Mouse (Mus musculus) C2C12 (cell line): ENCODE measurements at regions not wholly inside any gene's neighbourhood (a gene's known extent, or its start where the extent isn't known, plus 50 kb on each side); places are given as distances from the start of the nearest gene placed in this dataset.

Experiments used
- H3K27me3 ChIP-seq: one replicate; pipeline ENCODE4 v1.6.1; 2011; ENCODE audit not compliant: control insufficient read depth, insufficient read depth, insufficient read length
- H3K36me3 ChIP-seq: one replicate; pipeline ENCODE4 v1.6.1; 2011; ENCODE audit not compliant: control insufficient read depth, insufficient read depth
- H3K4me3 ChIP-seq: one replicate; pipeline ENCODE4 v1.5.1; 2011; ENCODE audit warnings: mild to moderate bottlenecking, control low read depth; ENCODE audit not compliant: poor library complexity, insufficient read depth, severe bottlenecking
- H3K79me2 ChIP-seq: one replicate; pipeline ENCODE4 v1.6.1; 2011; ENCODE audit not compliant: control insufficient read depth, insufficient read depth
- H3K79me3 ChIP-seq: one replicate; pipeline ENCODE4 v1.6.1; 2011; ENCODE audit warnings: low read depth, control low read depth
- H3ac ChIP-seq: one replicate; pipeline ENCODE3; 2011; ENCODE audit warnings: low read depth; ENCODE audit not compliant: control insufficient read depth, insufficient read length
- CEBPB ChIP-seq: IDR thresholded peaks from one replicate; pipeline ENCODE4 v1.6.1; 2011; ENCODE audit warnings: low read depth, mild to moderate bottlenecking, control low read depth, moderate library complexity
- CTCF ChIP-seq: IDR thresholded peaks from one replicate; pipeline ENCODE4 v1.5.1; 2011; ENCODE audit not compliant: control insufficient read depth, insufficient read depth, insufficient read length
- FOSL1 ChIP-seq: IDR thresholded peaks from one replicate; pipeline ENCODE4 v1.8.0; 2011; ENCODE audit warnings: mild to moderate bottlenecking, low read length; ENCODE audit not compliant: poor library complexity, insufficient read depth, severe bottlenecking
- MAX ChIP-seq: IDR thresholded peaks from one replicate; pipeline ENCODE4 v1.6.1; 2011; ENCODE audit warnings: mild to moderate bottlenecking, control low read depth
- MYOD1 ChIP-seq: IDR thresholded peaks from one replicate; pipeline ENCODE4 v1.6.1; 2011; ENCODE audit warnings: low read depth; ENCODE audit not compliant: control insufficient read depth, insufficient read length
- MYOG ChIP-seq: IDR thresholded peaks from one replicate; pipeline ENCODE4 v1.6.1; 2011; ENCODE audit not compliant: control insufficient read depth, insufficient read length; ENCODE audit errors: extremely low read depth
- USF1 ChIP-seq: IDR thresholded peaks from one replicate; pipeline ENCODE4 v1.6.1; 2011; ENCODE audit warnings: low read depth, mild to moderate bottlenecking, control low read depth, moderate library complexity

- Histone ChIP-seq H3K36me3 (no peaks in the 10 kb centered on the region), H3K79me3 (no peaks in the 10 kb centered on the region), H3K79me2 (no peaks in the 10 kb centered on the region), H3K4me3 (no peak overlapping the region), H3K27me3 (no peaks in the 10 kb centered on the region), H3ac (no peak overlapping the region)
- no peak for TF ChIP-seq CEBPB
- no peak for TF ChIP-seq MYOG
- no peak for TF ChIP-seq FOSL1
- peak; percentile 47 for TF ChIP-seq USF1
These were observed 290.6 kb downstream of the Pdgfc start for GRCm38 (mm10) chr3:81326866-81327265.

GRCm38 (mm10) chr3:81351739-81352138 is 315.5 kb downstream of the Pdgfc start:
- Histone ChIP-seq H3K4me3 (no peak overlapping the region), H3K27me3 (no peaks in the 10 kb centered on the region), H3ac (no peak overlapping the region), H3K36me3 (no peaks in the 10 kb centered on the region), H3K79me2 (no peaks in the 10 kb centered on the region), H3K79me3 (no peaks in the 10 kb centered on the region)
- TF ChIP-seq FOSL1 (no peak), USF1 (no peak), MYOG (no peak)

- Histone ChIP-seq H3K36me3 (no peaks in the 10 kb centered on the region), H3K27me3 (no peaks in the 10 kb centered on the region), H3K4me3 (no peak overlapping the region), H3K79me2 (no peaks in the 10 kb centered on the region), H3K79me3 (no peaks in the 10 kb centered on the region), H3ac (no peak overlapping the region)
- TF ChIP-seq CEBPB (peak; percentile 90), MYOD1 (peak; percentile 64), USF1 (no peak), MAX (no peak), CTCF (no peak), MYOG (no peak)
These were observed 331.7 kb downstream of the Pdgfc start for GRCm38 (mm10) chr3:81367918-81368317.

GRCm38 (mm10) chr3:81368642-81369041 is 332.4 kb downstream of the Pdgfc start:
- H3K79me2 ChIP-seq: no peaks in the 10 kb centered on the region
- TF ChIP-seq MYOG (no peak), MAX (no peak), MYOD1 (no peak), CTCF (no peak), CEBPB (no peak), USF1 (no peak), FOSL1 (no peak)

GRCm38 (mm10) chr3:81369742-81370141 is 333.5 kb downstream of the Pdgfc start:
- Histone ChIP-seq H3K79me3 (no peaks in the 10 kb centered on the region), H3K4me3 (no peak overlapping the region), H3K79me2 (no peaks in the 10 kb centered on the region), H3K27me3 (no peaks in the 10 kb centered on the region), H3ac (no peak overlapping the region), H3K36me3 (no peaks in the 10 kb centered on the region)
- TF ChIP-seq MYOD1 (no peak), MYOG (no peak), FOSL1 (no peak), MAX (no peak), CTCF (no peak)

More at GRCm38 (mm10) chr3:81368642-81369041, 332.4 kb downstream of the Pdgfc start:
- H3K27me3 ChIP-seq: no peaks in the 10 kb centered on the region
- no peak overlapping the region for H3K4me3 ChIP-seq
- no peaks in the 10 kb centered on the region for H3K36me3 ChIP-seq
- no peaks in the 10 kb centered on the region for H3K79me3 ChIP-seq
- no peak overlapping the region for H3ac ChIP-seq

GRCm38 (mm10) chr3:81375990-81376389 is 339.8 kb downstream of the Pdgfc start:
- TF ChIP-seq FOSL1 (no peak), MAX (no peak), MYOD1 (no peak), USF1 (no peak), CEBPB (no peak)

More at GRCm38 (mm10) chr3:81375990-81376389, 339.8 kb downstream of the Pdgfc start:
- Histone ChIP-seq H3K79me3 (no peaks in the 10 kb centered on the region), H3ac (no peak overlapping the region), H3K36me3 (no peaks in the 10 kb centered on the region), H3K27me3 (no peaks in the 10 kb centered on the region), H3K79me2 (no peaks in the 10 kb centered on the region), H3K4me3 (no peak overlapping the region)
